Mouse (Mus musculus) macrophage (primary cell): ENCODE results near the gene Arhgap25. TPM values are rescaled to one million over a fixed set of nuclear protein-coding genes. Genes with fewer than 3 reads are reported as not detected.

Experiments used
- H3K27ac ChIP-seq: fragments of 350-480 bp; formaldehyde crosslinking; 2 replicates; pipeline ENCODE4 v1.9.0; 2021
- H3K36me3 ChIP-seq: fragments of 350-480 bp; formaldehyde crosslinking; 2 replicates; pipeline ENCODE4 v1.9.0; 2021; ENCODE audit errors: inconsistent target
- H3K4me3 ChIP-seq: fragments of 350-480 bp; formaldehyde crosslinking; 2 replicates; pipeline ENCODE4 v1.9.0; 2021; ENCODE audit errors: inconsistent target
- H3K79me2 ChIP-seq: fragments of 350-480 bp; formaldehyde crosslinking; 2 replicates; pipeline ENCODE4 v1.9.0; 2021; ENCODE audit errors: inconsistent target
- WGBS: methylation state at CpG from one replicate; pipeline ENCODE4 v1.1.7; 2026; ENCODE audit warnings: inconsistent platforms; ENCODE audit not compliant: missing documents; 5-methylcytosine and 5-hydroxymethylcytosine counted together
- polyA plus RNA-seq: library from polyadenylated mRNA; stranded (reverse); fragments of 250-400 nt; gene quantifications from 3 replicates; pipeline ENCODE4 v1.2.4, GENCODE M21; 2018; ENCODE audit warnings: inconsistent platforms

Arhgap25 gene
- polyA plus RNA-seq, 1 experiment from 2014 or later: 128 TPM

GRCm38 (mm10) chr6:87424037-87424816, 108.8 kb downstream of the Arhgap25 start:
- Histone ChIP-seq H3K27ac (no peak overlapping the region), H3K4me3 (no peak overlapping the region), H3K36me3 (no peaks in the 10 kb centered on the region), H3K79me2 (no peaks in the 10 kb centered on the region)
- 72% methylated on average over 19 of the region's 19 CpGs for WGBS

GRCm38 (mm10) chr6:87422304-87422703, 110.8 kb downstream of the Arhgap25 start:
- no peak overlapping the region for H3K27ac ChIP-seq
- WGBS: 92% methylated on average over 7 of the region's 7 CpGs
- H3K36me3 ChIP-seq: no peaks in the 10 kb centered on the region
- no peak overlapping the region for H3K4me3 ChIP-seq
- H3K79me2 ChIP-seq: no peaks in the 10 kb centered on the region

- H3K36me3 ChIP-seq: no peaks in the 10 kb centered on the region
- H3K79me2 ChIP-seq: no peaks in the 10 kb centered on the region
- H3K4me3 ChIP-seq: no peak overlapping the region
- 60% methylated on average over 3 of the region's 3 CpGs for WGBS
- no peak overlapping the region for H3K27ac ChIP-seq
Observed at GRCm38 (mm10) chr6:87412011-87412410, 121.0 kb downstream of the Arhgap25 start.

Other genes starting within 250 kb of the Arhgap25 start
- 0.20 to 0.55 TPM (median 0.40 TPM) in 3 replicates for gene Antxr1, start 197.4 kb downstream of the Arhgap25 start, polyA plus RNA-seq
- gene Gkn1, start 182.3 kb downstream of the Arhgap25 start, polyA plus RNA-seq: not detected in 3 replicates
- not detected in 3 replicates for gene Gkn2, start 159.9 kb downstream of the Arhgap25 start, polyA plus RNA-seq
- gene Gkn3, start 144.3 kb downstream of the Arhgap25 start, polyA plus RNA-seq: not detected in 3 replicates
- not detected in 3 replicates for gene Bmp10, start 104.3 kb downstream of the Arhgap25 start, polyA plus RNA-seq
- gene Prokr1, start 57.5 kb upstream of the Arhgap25 start, polyA plus RNA-seq: 0.82 to 2.6 TPM (median 1.1 TPM) in 3 replicates
- gene Aplf, start 138.9 kb upstream of the Arhgap25 start, polyA plus RNA-seq: 3.7 to 8.1 TPM (median 7.2 TPM) in 3 replicates
- not detected in 3 replicates for gene Efcc1, start 197.6 kb upstream of the Arhgap25 start, polyA plus RNA-seq
- 0.19 TPM in 1 of 3 replicates, not detected in the others for gene Gp9, start 244.8 kb upstream of the Arhgap25 start, polyA plus RNA-seq